Mouse (Mus musculus): ENCODE data around the gene Catip. TPM values are rescaled to one million over a fixed set of nuclear protein-coding genes. Genes with fewer than 3 reads are reported as not detected.
"Not testable (repeated sequence)": the region's sequence is repeated elsewhere in the genome, so short reads cannot be mapped to it uniquely, and the experiment has no call there.

Gene Catip
- total RNA-seq, 2 experiments from 2014 or later = 0.75 to 1.9 TPM

DNA sequence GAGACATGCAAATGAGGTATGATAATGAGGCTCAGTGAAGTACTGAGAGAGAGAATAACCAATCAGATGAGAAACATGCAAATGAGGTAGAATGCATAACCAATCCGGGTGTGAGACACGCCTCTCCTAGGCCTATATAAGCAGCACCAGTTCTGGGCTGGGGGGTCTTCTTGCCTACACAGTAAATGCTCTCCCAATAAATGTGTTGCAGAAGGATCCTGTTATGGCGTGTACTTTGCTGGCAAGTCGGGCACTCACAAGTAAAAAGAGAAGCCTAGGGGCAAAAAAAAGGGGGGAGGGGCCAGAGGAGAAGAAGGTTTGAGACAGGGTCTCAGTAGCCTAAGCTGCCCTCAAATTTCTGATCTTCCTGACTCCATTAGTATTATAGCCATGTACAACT is 20.9 kb upstream of the Catip start:
- intact Hi-C loops (cut with DNase I); DNase-seq (ENCODE audit: low spot score in 2 of 2): not testable (repeated sequence)

DNA sequence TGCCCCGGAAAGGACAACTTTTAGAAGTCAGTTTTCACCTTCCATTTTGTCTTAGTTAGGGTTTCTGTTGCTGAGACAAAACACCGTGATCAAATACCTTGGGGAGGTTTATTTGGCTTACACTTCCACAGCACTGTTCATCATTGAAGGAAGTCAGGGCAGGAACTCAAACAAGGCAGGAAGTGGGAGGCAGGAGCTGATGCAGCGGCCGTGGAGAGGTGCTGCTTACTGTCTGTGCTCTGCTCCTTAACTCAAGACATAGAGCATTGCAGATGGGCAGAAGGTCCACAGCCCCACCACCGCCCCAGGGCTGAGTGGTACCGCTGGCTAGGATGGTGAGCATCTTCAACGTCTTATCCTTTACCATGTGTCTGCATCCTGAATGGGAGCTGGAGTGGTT is 20.0 kb upstream of the Catip start:
- DNase-seq (ENCODE audit: low spot score in 2 of 2) = no peak
- intact Hi-C loops (cut with DNase I) = no loop called here

DNA sequence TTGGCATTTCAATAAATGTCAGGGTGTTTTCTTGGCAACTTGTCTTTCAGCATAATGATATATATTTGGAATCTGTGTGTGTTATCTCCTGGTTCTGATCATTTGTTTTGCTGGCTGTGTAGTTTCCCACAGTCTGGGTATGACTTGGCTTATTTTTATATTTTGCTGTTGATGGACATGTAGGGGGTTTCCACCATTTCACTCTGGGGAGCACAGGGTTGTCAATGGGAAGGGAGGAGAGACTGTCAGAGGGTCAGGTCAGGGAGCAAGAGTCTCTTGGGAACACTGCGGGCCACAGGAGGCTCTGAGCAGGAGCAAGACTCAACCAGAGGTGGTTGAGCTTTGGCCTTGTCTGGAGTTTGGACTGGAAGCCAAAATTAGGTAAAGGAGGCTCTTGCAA is 19.6 kb upstream of the Catip start:
- DNase-seq (ENCODE audit: low spot score in 2 of 2) = no peak
- intact Hi-C loops (cut with DNase I) = no loop called here

- no peak for DNase-seq (ENCODE audit: low spot score in 2 of 2)
- intact Hi-C loops (cut with DNase I) = no loop called here
Measured at GRCm38 (mm10) chr1:74343161-74343560, 18.7 kb upstream of the Catip start.

DNA sequence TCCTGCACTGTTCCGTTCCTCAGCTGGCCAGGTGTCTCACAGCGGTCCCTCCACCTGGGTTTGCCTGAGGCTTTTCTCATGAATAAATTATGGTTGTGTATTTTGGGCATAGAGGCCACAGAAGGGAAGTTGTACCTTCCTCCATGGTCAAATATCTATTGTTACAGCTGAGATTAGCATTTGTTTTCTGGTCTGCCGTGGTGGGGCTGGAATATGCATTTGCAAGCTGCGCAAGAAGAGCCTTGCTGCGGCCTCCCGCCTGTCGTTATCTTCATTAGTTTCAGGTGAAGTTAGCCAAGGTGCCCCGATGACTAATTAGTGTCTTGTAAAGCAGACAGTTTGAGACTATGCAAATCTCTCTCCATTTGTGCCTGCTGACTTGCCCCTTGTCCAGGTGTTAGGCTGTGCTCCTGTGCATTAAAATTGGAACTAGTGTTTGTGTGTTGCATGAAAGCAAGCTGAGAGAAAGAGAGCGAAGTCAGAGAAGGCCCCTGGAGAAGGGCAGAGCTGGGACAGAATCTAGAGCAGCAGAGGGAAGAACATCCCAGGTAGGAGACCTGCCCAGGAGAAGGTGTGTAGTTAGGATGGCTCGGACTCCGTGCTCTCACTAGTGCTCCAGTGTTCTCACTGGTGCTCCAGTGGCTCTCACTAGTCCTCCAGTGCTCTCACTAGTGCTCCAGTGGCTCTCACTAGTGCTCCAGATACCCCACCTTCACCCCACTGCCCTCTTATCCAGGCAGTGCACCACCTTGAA is 17.6 kb upstream of the Catip start:
- intact Hi-C loops (cut with DNase I) = no loop called here

GRCm38 (mm10) chr1:74351185-74351769 is 10.6 kb upstream of the Catip start:
- intact Hi-C loops (cut with DNase I) = no loop called here
- no peak for DNase-seq (ENCODE audit: low spot score in 2 of 2)

More for the DNA sequence above, 17.6 kb upstream of the Catip start:
- no peak for DNase-seq (ENCODE audit: low spot score in 2 of 2)

- DNase-seq (ENCODE audit: low spot score in 2 of 2) = no peak
- intact Hi-C loops (cut with DNase I) = no loop called here
Measured at GRCm38 (mm10) chr1:74352532-74353096, 9.3 kb upstream of the Catip start.

DNA sequence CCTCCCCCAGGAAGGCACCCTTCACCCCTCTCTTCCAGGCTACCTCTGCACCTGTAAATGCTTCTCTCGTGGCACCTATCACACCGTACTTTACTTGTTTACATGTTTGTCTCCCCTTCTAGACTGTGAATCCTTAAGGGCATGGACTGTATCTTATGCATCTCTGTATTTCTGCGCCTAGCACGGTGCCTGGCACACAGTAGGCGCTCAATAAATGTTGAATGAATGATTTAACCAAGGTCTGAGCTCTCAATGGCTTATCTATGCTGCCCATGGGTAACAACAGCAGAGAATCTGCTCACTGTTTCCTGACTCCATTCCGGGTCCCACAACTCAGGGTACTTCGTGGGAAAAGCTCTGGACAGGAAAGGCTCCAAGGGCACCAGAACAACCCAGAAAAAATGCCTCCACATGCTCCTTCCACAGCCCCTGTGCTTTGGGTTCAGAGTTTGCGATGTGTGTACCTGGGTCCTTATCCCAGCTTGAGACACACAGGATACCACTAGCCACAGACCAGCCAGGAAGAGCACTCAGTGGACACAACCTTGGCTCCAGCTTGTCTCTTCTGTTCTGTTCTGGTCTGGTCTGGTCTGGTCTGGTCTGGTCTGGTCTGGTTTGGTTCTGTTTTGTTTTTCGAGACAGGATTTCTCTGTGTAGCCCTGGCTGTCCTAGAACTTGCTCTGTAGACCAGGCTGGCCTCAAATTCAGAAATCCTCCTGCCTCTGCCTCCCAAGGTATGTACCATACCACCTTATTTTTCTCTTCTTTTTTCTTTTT is 8.3 kb upstream of the Catip start:
- DNase-seq (ENCODE audit: low spot score in 2 of 2) = no peak
- intact Hi-C loops (cut with DNase I) = no loop called here

DNA sequence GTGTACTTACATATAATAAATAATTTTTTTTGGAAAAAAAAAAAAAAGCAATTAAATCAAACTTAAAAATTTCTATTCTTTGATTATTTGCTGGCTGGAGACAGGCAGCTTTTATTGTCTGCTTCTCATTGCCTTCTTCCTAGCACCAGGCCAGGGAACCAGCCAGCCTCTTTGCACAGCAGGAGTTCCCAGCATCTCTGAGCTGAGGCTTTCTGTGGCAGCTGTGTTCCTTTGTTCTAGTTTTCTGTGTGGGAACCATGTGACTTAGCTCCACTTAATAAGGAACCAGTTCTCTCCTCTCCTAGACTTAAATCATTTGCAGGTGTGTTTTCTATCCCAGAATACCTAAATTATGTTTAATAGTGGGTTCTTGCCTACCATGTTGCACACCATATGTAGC is 4.4 kb upstream of the Catip start:
- intact Hi-C loops (cut with DNase I) = no loop called here
- no peak for DNase-seq (ENCODE audit: low spot score in 2 of 2)

DNA sequence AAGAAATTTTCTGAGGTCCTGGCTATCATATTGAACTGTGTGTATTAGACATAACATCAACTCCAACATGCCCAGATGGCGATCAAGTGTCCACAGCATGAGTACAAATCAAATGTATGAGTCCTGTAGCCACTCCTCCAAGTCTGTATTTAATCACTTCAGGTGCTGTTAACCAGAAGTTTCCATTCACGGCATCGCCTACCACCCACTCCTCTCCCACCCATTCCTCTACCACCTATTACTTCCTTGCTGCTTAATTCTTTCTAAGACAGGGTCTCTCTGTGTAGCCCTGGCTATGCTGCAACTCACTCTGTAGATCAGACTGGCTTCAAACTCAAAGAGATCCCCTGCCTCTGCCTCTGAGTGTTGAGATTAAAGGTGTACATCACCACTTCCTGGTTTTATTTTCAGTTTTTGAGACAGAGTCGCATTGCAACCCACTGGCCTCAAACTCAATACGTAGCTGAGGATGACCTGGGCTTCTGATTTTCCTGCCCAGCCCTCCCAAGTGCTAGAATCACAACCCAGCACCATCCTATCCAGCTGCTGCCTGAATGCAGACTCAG is 1.9 kb upstream of the Catip start:
- no peak for DNase-seq (ENCODE audit: low spot score in 2 of 2)
- intact Hi-C loops (cut with DNase I) = loop anchor here (2.0 to 10.0 kb wide), 2 partner anchors 47 to 155 kb away; no protein-coding TSS in a partner anchor

DNA sequence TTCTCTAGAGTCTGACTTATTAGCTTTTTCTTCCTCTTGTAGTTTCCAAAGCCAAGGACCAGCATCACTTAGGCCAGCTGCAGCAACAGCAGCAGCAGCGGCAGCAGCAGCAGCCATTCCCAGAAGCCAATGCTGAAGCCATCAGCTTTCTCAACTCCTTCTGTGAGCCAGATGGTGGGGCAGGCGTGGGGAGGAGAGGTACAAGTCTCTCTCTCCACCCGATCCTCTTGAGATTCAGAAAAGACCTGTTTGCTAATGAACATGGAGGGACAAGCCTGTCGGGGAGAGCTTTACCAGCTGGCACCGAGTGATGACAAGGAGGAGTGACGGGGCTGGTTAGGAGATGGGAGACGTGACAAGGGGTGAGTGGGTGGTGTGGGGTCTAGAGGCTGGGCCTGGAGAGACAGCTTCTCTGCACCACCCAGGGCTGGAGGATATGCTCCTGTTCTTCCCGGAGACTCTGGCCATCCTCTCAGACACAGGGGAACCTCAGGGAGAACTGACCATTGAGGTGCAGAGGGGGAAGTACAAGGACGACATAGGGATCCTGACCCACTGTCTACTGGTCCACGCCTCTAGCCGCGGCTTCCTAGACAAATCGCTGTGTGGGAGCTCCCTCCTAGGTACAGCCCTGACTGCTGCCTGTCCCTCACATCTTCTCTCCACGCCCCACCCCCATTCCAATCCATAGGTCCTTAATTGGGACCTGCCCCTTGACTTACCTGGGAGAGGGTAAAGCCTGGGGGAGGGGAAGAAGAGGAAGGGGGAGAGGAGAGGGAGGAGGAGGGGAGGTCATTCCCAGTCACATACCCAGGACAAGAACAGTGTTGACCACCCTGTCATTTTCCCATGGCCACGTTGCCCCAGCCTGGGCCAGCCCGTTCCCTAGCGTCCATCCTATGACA is 669 bp downstream of the Catip start:
- intact Hi-C loops (cut with DNase I) = loop anchor here (10.0 kb wide), 1 partner anchor 158 kb away; no protein-coding TSS in a partner anchor
- DNase-seq (ENCODE audit: low spot score in 2 of 2) = peak in 1 of 2 experiments; percentile 33

- DNase-seq (ENCODE audit: low spot score in 2 of 2) = no peak
- intact Hi-C loops (cut with DNase I) = loop anchor here (10.0 kb wide), 1 partner anchor 159 kb away; no protein-coding TSS in a partner anchor
Measured at GRCm38 (mm10) chr1:74363437-74363836, 1.5 kb downstream of the Catip start.

DNA sequence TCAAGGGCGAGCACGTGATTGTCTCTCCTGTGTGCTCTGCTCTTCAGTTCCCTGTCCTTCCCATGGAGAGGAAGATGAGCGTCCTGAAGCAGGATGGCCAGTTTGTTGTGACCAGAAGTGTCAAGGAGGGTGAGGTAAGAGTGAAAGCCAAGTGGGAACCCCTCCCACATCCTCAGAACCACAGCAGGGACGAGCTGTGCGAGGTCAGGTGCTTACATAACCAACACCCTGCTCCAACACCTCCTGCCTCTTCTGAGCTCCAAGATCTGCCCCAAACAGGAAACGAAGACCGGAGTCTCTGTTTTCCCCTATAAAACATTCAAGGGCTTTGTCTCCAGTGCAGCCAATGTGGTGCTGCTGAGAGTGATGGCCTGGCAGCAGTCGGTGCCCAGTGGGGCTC is 2.4 kb downstream of the Catip start:
- no peak for DNase-seq (ENCODE audit: low spot score in 2 of 2)
- intact Hi-C loops (cut with DNase I) = loop anchor here (10.0 kb wide), 1 partner anchor 159 kb away; no protein-coding TSS in a partner anchor

DNA sequence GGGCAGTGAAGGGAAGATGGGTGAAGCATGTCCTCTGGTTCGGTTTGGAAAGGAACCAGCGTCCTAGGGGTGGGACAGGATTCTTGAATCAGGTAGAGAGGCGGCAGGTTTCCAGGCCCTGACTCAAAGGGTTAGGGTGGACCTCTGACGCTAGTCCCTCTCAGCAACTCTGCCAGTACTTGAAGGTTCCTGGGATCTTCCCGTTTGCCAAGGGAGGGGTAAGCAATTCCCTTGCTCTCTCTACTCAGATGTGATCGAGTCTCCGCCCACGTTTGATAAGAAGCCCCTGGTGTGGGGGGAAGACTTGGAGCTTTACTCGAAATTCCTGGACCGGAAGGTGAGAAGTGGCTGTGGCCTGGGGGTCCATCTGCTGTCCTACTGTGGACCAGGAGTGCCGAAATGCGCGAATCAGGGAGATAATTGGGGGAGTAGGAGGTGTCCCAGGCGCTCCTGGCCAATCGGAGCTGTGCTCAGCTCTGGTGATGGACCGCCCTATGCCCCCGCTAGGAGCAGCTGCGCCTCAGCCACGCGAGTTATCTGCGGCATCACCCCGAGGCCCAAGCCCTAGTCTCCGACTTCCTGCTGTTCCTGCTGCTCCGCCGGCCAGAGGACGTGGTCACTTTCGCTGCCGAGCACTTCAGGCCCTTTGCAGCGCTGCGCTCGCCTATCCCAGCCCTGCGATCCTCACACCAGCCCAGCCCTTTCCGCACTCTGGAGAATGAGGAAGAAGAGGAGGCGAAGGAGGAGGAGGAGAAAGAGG is 6.2 kb downstream of the Catip start:
- intact Hi-C loops (cut with DNase I) = loop anchor here (10.0 kb wide), 1 partner anchor 163 kb away; no protein-coding TSS in a partner anchor

DNA sequence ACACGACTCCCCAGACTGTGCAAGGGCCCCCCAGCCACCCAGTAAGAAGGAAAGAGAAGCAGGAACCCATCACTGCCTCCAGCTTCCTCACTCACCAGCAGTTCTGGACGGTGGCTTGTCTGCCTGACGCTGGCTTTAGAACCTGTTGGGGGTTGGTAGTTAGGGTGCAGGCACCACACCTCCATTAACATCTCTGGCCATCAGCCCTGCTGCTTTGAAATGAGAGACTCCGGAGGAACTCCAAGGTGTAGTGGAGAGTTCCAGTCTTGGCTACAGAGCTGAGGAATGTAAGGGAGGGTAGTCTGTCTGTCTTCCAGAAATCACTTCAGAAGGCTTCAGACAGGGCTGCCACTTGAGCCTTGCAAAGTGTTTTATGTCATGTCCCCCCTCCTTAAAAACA is 8.1 kb downstream of the Catip start:
- intact Hi-C loops (cut with DNase I) = no loop called here
- no peak for DNase-seq (ENCODE audit: low spot score in 2 of 2)

More for the DNA sequence above, 6.2 kb downstream of the Catip start:
- no peak for DNase-seq (ENCODE audit: low spot score in 2 of 2)

GRCm38 (mm10) chr1:74373372-74373771 is 11.5 kb downstream of the Catip start:
- intact Hi-C loops (cut with DNase I) = no loop called here
- no peak for DNase-seq (ENCODE audit: low spot score in 2 of 2)

- no peak for DNase-seq (ENCODE audit: low spot score in 2 of 2)
- intact Hi-C loops (cut with DNase I) = no loop called here
Measured at GRCm38 (mm10) chr1:74374980-74375379, 13.1 kb downstream of the Catip start, which contains the start of gene Slc11a1. Gene Slc11a1 (plus strand): TSS chr1:74375195.

DNA sequence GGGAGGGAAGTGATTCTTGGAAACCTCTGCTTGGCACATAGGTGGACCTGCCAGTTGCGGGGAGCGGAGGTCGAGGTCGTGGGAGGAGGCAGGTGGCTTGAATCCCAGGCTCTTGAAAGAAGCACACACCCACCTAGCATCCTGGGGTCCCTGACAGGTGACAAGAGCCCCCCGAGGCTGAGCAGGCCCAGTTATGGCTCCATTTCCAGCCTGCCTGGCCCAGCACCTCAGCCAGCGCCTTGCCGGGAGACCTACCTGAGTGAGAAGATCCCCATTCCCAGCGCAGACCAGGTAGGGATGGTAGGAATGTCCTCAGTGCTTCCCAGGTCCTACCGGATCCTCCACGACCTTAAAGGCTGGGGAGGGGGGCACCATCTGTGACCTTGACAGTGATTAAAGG is 13.7 kb downstream of the Catip start:
- DNase-seq (ENCODE audit: low spot score in 2 of 2) = no peak
- intact Hi-C loops (cut with DNase I) = no loop called here

Measured in left cerebral cortex, postnatal 14 days (tissue).